Mouse (Mus musculus) small intestine, adult 2 months (tissue): ENCODE measurements around the gene Syna.

Experiments
- CTCF ChIP-seq: fragments of 200-500 bp; IDR thresholded peaks from 2 replicates; pipeline ENCODE4 v1.5.1; 2012; ENCODE audit warnings: low read depth, mild to moderate bottlenecking, control low read depth, inconsistent platforms, low read length, moderate library complexity, mixed read lengths; ENCODE audit not compliant: insufficient replicate concordance, insufficient read length; ENCODE audit errors: extremely low read depth
- POLR2A ChIP-seq: fragments of 200-500 bp; IDR thresholded peaks from 2 replicates; pipeline ENCODE4 v1.6.1; 2012; ENCODE audit warnings: low read depth, mild to moderate bottlenecking, control low read depth, inconsistent platforms, low read length, moderate library complexity

GRCm38 (mm10) chr5:134552110-134552972 lies 7.6 kb downstream of the Syna start, which contains the start of gene Clip2:
- TF ChIP-seq POLR2A (peak; percentile 71; the same call in 1 of the 2 replicates), CTCF (no peak)
